Mouse (Mus musculus) embryonic facial prominence, embryonic 10.5 days (tissue): ENCODE results near the gene Fgfr2. TPM values are rescaled to one million over a fixed set of nuclear protein-coding genes. Genes with fewer than 3 reads are reported as not detected.

Experiments
- DNase-seq: peaks from one replicate; pipeline ENCODE4 v3.0.0-alpha.2; 2017; ENCODE audit warnings: low spot score
- H3K27ac ChIP-seq: fragments of 300-500 bp; sonication (generic); replicated peaks from 2 replicates; pipeline ENCODE4 v1.5.1; 2016; ENCODE audit warnings: mild to moderate bottlenecking
- H3K27me3 ChIP-seq: fragments of 300-500 bp; sonication (generic); replicated peaks from 2 replicates; pipeline ENCODE4 v1.6.1; 2016; ENCODE audit warnings: low read depth, mild to moderate bottlenecking; ENCODE audit not compliant: poor library complexity, severe bottlenecking
- H3K36me3 ChIP-seq: fragments of 300-500 bp; sonication (generic); replicated peaks from 2 replicates; pipeline ENCODE4 v1.6.1; 2016; ENCODE audit warnings: mild to moderate bottlenecking, moderate library complexity
- H3K4me1 ChIP-seq: fragments of 300-500 bp; sonication (generic); 2 replicates; pipeline ENCODE4 v1.6.1; 2016
- H3K4me3 ChIP-seq: fragments of 300-500 bp; sonication (generic); 2 replicates; pipeline ENCODE4 v1.5.1; 2016; ENCODE audit warnings: mild to moderate bottlenecking, moderate library complexity
- H3K9me3 ChIP-seq: fragments of 300-500 bp; sonication (generic); 2 replicates; pipeline ENCODE4 v1.6.1; 2016; ENCODE audit warnings: mild to moderate bottlenecking
- WGBS: fragments of 180-500 bp; shearing (Covaris S2); methylation state at CpG from one replicate; pipeline ENCODE4 v1.1.7; 2016; 5-methylcytosine and 5-hydroxymethylcytosine counted together
- polyA plus RNA-seq: library from polyadenylated mRNA; unstranded; fragments of >200 nt; fragmentation: Nextera tagmentation; extraction: Ambion mirVana; gene quantifications from 2 replicates; pipeline ENCODE4 v1.2.1, GENCODE M21; 2016

Gene Fgfr2
- polyA plus RNA-seq, 1 experiment from 2014 or later, result 74.3 TPM

DNA sequence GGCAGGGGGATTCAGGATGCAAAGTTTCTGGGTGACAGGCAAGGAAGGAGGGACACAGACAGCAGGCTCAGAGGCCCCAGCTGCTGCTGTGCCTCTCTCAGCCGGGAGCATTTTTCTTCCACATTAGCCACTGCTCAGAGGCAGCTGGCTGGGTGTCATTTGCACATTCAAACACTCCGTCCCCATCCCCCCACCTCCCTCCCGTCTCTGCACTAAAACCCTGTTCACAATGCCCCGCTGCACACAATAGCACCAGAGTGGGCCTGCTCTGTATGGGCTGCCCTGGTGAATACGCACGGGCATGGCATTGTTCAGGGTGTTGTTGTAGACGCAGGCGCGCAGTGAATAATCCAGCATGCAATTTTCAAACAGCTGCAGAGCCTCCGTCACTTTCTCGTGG, 875.6 kb downstream of the Fgfr2 start:
- DNase-seq, result peak; percentile 73
- Histone ChIP-seq H3K4me1 (peaks cover 38% of the 10 kb centered on the region), H3K27ac (peak overlapping the region; percentile 78), H3K4me3 (peak overlapping the region; percentile 21; the same call in 1 of the 2 replicates), H3K27me3 (peaks cover 18% of the 10 kb centered on the region; the same call in 1 of the 2 replicates), H3K36me3 (peaks cover 22% of the 10 kb centered on the region), H3K9me3 (no peaks in the 10 kb centered on the region)
- WGBS, result 10% methylated on average over 11 of the region's 11 CpGs

DNA sequence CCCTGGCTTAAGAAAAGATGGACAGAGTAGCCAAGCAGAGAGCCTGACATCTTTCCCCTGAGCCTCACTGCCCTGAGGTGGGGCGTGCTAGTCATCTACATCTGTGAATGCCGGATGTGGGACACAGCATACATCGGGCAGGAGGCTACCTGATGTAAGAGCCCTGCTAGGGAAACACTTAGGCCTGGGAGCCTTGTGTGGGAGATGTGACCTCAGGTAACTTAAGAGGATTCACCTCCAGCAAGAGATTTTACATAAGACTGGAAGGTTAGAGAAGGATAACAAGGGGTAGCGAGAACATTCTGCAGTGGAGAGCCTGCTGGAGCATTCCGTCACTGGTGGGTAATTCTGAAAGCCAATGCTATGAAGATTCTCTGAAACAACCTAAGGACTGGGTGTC, 876.1 kb downstream of the Fgfr2 start:
- H3K9me3 ChIP-seq, result no peaks in the 10 kb centered on the region
- no peak for DNase-seq
- H3K4me1 ChIP-seq, result peaks cover 38% of the 10 kb centered on the region
- peaks cover 18% of the 10 kb centered on the region; the same call in 1 of the 2 replicates for H3K27me3 ChIP-seq
- 50% methylated on average over 5 of the region's 5 CpGs for WGBS
- peak overlapping the region; percentile 78 for H3K27ac ChIP-seq
- peaks cover 25% of the 10 kb centered on the region for H3K36me3 ChIP-seq
- H3K4me3 ChIP-seq, result peak overlapping the region; percentile 21; the same call in 1 of the 2 replicates

DNA sequence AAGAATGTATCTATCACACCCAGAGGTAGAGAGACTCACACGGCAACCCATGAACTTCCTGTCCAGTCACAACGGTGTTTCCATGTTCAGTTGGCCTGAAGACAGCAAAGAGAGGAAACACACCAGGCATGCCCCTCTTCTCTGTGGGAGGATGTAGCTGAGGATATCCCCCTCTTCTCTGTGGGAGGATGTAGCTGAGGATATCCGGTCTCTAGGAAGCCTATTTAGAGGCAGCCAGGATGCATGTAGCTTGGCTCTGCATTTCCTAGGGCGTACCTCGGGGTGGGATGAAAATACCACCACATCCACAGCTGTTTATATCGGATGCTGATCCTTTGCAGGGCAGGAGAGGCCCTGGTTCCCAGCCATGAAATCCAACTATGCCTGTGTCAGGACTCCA, 877.4 kb downstream of the Fgfr2 start:
- Histone ChIP-seq H3K4me1 (peaks cover 38% of the 10 kb centered on the region), H3K36me3 (peaks cover 38% of the 10 kb centered on the region), H3K27ac (peak overlapping the region; percentile 78), H3K27me3 (peaks cover 18% of the 10 kb centered on the region; the same call in 1 of the 2 replicates), H3K4me3 (no peak overlapping the region), H3K9me3 (no peaks in the 10 kb centered on the region)
- 88% methylated on average over 6 of the region's 6 CpGs for WGBS
- DNase-seq, result no peak

DNA sequence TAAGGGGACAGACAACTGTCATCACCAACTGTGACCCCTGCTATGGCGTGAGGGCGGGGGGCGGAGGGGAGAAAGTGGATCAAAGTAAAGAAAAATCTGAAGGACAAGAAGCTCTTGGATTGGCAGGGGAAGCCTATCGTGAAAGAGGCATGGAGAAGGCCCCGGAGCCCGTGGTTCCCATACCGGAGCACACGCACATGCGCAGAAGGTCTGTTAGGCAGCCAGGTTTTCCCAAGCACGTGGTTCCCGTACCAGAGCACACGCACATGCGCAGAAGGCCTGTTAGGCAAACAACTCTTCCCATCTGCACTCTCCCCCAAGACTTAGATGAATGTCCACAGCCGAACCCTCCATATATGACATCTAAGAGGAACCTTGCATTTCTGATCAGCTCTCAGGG, 878.5 kb downstream of the Fgfr2 start:
- Histone ChIP-seq H3K27ac (no peak overlapping the region), H3K27me3 (peaks cover 18% of the 10 kb centered on the region; the same call in 1 of the 2 replicates), H3K4me1 (peaks cover 34% of the 10 kb centered on the region), H3K36me3 (peaks cover 41% of the 10 kb centered on the region), H3K4me3 (no peak overlapping the region), H3K9me3 (no peaks in the 10 kb centered on the region)
- no peak for DNase-seq
- 93% methylated on average over 14 of the region's 14 CpGs for WGBS

DNA sequence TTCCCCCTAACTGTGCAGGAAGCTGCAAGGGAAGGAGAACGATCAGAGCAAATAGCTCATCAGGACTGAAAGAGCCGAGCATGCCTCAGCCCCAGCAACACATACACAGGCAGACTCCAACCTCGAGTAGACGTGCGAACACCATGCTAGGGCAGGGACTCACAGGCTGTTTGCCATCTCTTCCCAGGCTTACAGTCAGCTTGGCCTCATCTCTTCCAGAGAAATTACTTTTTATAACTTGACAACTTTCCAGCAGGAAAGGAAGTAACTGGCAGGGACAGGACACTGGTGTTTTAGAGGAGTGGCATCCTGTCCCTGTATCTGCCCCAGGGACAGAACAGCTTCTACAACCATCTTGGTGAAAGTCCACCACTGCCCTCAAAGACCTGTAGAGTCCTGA, 879.9 kb downstream of the Fgfr2 start:
- H3K27me3 ChIP-seq, result peaks cover 15% of the 10 kb centered on the region; the same call in 1 of the 2 replicates
- H3K9me3 ChIP-seq, result no peaks in the 10 kb centered on the region
- WGBS, result 88% methylated on average over 5 of the region's 5 CpGs
- peaks cover 24% of the 10 kb centered on the region for H3K4me1 ChIP-seq
- H3K4me3 ChIP-seq, result no peak overlapping the region
- no peak for DNase-seq
- peaks cover 44% of the 10 kb centered on the region for H3K36me3 ChIP-seq
- H3K27ac ChIP-seq, result no peak overlapping the region

DNA sequence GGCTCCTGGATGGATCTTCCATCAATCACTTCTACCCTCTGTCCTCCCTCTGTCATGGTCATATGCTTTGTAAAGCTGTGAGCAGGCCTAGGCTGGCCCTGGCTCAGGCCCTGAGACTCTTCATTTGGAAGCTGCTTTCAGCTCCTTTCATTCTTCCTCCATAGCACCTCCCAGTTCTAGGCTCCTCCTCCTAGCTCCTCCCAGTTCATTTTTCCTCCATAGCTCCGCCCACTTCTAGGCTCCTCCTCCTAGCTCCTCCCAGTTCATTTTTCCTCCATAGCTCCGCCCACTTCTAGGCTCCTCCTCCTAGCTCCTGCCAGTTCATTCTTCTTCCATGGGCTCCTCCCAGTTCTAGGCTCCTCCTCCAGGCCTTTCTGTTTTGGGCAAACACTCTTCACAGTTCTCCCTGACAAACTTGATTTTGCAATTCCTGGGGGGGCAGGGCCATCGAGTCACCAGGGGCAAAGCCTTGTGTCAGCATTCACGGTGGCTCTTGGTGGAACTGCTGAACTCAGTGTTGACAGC, 880.5 kb downstream of the Fgfr2 start:
- 52% methylated on average over 4 of the region's 4 CpGs for WGBS
- no peak for DNase-seq
- peaks cover 19% of the 10 kb centered on the region for H3K4me1 ChIP-seq
- H3K4me3 ChIP-seq, result no peak overlapping the region
- H3K9me3 ChIP-seq, result no peaks in the 10 kb centered on the region
- no peak overlapping the region for H3K27ac ChIP-seq
- peaks cover 49% of the 10 kb centered on the region for H3K36me3 ChIP-seq
- H3K27me3 ChIP-seq, result peaks cover 15% of the 10 kb centered on the region; the same call in 1 of the 2 replicates

DNA sequence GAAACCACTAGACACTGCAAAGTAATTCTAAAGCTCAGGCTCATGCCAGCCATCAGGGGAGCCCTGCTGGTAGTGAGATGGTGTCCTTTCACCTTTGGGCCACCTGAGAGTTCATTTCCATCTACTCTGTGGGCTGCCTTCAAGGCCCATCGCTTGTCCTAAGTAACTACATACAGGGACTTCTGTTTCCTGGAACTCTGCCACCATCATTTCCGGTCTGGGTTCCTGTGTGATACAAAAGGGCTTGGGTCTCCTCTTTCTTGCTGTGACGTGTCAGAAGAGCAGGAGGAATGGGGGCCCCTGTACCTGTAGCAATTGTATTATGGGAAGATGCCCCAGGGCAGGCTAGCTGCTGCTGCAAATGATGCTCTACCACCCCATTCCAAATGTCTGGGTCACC, 884.2 kb downstream of the Fgfr2 start:
- no peak for DNase-seq
- peaks cover 56% of the 10 kb centered on the region for H3K36me3 ChIP-seq
- no peak overlapping the region for H3K4me3 ChIP-seq
- 83% methylated on average over 3 of the region's 3 CpGs for WGBS
- H3K4me1 ChIP-seq, result peaks cover 7% of the 10 kb centered on the region
- 0 out of 2 replicates have a peak, but pooled peaks cover 4% of the 10 kb centered on the region for H3K27me3 ChIP-seq
- no peak overlapping the region for H3K27ac ChIP-seq
- no peaks in the 10 kb centered on the region for H3K9me3 ChIP-seq

DNA sequence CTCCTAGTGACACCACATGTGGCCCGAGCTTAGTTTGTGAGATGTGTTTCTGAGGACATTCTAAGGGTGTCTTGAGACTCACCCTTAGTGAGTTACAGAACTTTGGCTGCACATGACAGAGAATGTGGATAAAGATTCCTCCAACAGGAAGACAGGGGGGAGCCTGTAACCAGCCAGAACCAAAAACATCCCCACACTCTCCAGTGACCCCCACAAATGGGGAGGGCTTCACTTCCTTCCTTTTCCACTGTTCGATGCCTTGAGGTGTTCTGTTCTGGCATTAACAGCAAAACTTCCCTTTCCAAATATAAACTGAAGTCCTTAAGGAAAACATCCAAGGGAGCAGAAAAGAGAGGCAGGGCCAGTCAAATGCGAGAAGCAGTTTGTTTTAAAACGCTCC, 886.0 kb downstream of the Fgfr2 start:
- H3K27ac ChIP-seq, result no peak overlapping the region
- H3K4me3 ChIP-seq, result no peak overlapping the region
- no peak for DNase-seq
- no peaks in the 10 kb centered on the region for H3K9me3 ChIP-seq
- whole genome bisulfite sequencing, result 81% methylated on average over 4 of the region's 4 CpGs
- peaks cover 23% of the 10 kb centered on the region for H3K4me1 ChIP-seq
- H3K36me3 ChIP-seq, result peaks cover 45% of the 10 kb centered on the region
- 0 out of 2 replicates have a peak, but pooled peaks cover 4% of the 10 kb centered on the region for H3K27me3 ChIP-seq

DNA sequence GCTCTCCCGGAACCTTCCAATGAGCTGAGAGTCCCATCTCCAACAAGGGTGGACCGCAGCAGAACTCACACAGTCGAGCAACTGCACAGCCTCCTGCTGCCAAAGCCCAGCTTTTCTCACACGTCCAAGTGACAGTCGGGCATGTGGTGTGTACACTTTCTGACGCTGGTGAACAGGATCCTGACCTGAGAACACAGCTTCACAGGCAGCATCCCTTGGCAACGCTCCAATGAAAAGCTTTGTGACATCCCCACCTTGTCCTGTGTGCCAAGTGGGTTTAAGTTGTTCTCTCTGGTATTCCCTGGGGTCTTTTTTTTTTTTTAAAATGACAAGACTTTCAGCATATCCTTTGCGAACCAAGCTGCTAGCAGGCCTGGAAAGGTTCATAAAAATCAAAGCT, 886.4 kb downstream of the Fgfr2 start:
- 84% methylated on average over 8 of the region's 8 CpGs for WGBS
- peaks cover 41% of the 10 kb centered on the region for H3K36me3 ChIP-seq

DNA sequence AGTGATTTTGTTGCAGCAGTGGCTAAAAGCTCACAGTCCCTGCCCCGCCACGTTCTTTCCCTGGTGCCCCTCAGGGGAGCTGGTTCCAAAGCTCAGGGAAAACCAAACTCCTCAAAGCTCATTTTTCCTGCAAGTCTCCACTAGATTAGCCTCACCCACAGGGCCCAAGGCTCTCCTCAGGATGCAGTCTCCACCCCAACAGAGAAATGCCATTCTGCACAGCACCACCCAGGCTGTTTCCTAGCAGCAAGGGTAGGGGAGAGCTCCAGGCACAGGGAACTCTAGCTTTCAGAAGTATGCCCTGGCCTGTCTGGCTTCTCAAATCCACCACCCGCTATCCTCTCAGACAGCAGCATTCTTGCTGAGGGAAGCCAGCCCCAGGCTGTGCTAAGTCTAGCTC, 888.9 kb downstream of the Fgfr2 start:
- H3K27me3 ChIP-seq, result 0 out of 2 replicates have a peak, but pooled peaks cover 4% of the 10 kb centered on the region
- peak overlapping the region; percentile 30 for H3K27ac ChIP-seq
- no peaks in the 10 kb centered on the region for H3K9me3 ChIP-seq
- no peak overlapping the region for H3K4me3 ChIP-seq
- DNase-seq, result no peak
- H3K4me1 ChIP-seq, result peaks cover 23% of the 10 kb centered on the region
- 53% methylated on average over 3 of the region's 3 CpGs for WGBS
- H3K36me3 ChIP-seq, result peaks cover 27% of the 10 kb centered on the region

More for the DNA sequence above, 886.4 kb downstream of the Fgfr2 start:
- H3K27ac ChIP-seq, result no peak overlapping the region; the same call in 1 of the 2 replicates
- no peak overlapping the region for H3K4me3 ChIP-seq
- H3K27me3 ChIP-seq, result 0 out of 2 replicates have a peak, but pooled peaks cover 4% of the 10 kb centered on the region
- DNase-seq, result no peak
- H3K9me3 ChIP-seq, result no peaks in the 10 kb centered on the region
- peaks cover 23% of the 10 kb centered on the region for H3K4me1 ChIP-seq

DNA sequence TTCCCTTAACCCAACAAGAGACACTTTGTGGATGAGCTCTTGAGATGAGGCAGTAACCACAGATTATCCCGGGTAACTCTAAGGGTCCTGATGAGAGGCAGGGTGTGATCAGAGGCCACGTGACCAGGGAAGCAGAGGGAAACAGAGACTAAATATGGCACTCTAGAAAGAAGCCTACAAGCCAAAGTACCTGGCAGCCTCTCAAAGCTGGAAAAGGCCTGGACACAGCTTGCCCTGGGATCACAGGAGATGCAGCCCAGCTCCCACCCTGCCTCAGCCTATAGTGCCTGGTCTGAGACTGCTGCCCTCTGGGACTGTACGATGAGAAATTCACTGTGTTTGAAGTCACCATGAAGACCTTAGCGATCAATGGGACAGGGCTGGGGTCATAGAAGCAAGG, 889.4 kb downstream of the Fgfr2 start:
- DNase-seq, result no peak
- H3K27me3 ChIP-seq, result 0 out of 2 replicates have a peak, but pooled peaks cover 4% of the 10 kb centered on the region
- no peaks in the 10 kb centered on the region for H3K9me3 ChIP-seq
- no peak overlapping the region for H3K4me3 ChIP-seq
- 80% methylated on average over 4 of the region's 4 CpGs for WGBS
- H3K27ac ChIP-seq, result peak overlapping the region; percentile 30; the same call in 1 of the 2 replicates
- peaks cover 23% of the 10 kb centered on the region for H3K4me1 ChIP-seq
- H3K36me3 ChIP-seq, result peaks cover 27% of the 10 kb centered on the region

DNA sequence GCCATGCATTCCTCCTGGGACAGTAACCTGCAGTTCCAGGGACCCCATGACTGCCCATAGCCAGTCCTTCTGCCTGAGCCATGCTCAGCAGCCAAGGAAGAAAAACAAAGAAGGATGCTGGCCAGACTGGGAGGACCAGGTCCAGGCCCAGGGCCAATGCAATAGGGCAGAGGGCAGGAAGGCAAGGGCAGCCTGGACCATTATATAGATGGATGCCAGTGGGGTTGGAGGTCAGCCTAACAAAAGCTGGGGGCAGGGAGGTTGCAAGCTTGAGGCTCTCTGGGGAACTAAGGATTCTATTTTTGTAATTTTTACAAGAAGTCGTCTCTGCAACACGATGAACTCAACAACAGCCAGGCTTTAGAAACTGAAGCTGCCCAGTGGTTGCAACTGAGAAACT, 890.2 kb downstream of the Fgfr2 start:
- no peak overlapping the region; the same call in 1 of the 2 replicates for H3K27ac ChIP-seq
- peaks cover 23% of the 10 kb centered on the region for H3K4me1 ChIP-seq
- 37% methylated on average over 2 of the region's 2 CpGs for WGBS
- no peak for DNase-seq
- no peak overlapping the region for H3K4me3 ChIP-seq
- peaks cover 22% of the 10 kb centered on the region for H3K36me3 ChIP-seq
- 0 out of 2 replicates have a peak, but pooled peaks cover 4% of the 10 kb centered on the region for H3K27me3 ChIP-seq
- H3K9me3 ChIP-seq, result no peaks in the 10 kb centered on the region

DNA sequence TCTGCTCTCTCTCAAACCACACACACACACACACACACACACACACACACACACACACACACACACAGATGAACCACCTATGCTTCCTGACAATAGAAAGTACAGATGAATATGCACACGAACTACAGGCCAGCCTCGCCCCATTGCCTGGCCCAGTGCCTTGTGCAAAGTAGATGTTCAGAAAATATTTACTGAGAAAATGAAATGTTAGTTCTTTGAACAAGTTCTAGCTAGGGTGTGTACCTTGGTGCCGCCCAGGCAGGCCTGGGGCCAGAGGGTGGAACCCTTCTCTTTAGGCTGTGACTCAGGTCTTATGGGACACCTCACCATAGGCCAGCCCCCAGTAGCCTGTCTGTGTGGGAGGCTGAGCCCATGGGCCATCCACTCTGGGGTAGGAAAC, 891.7 kb downstream of the Fgfr2 start:
- WGBS, result 88% methylated on average over 3 of the region's 3 CpGs
- no peak for DNase-seq
- no peak overlapping the region for H3K27ac ChIP-seq
- H3K36me3 ChIP-seq, result peaks cover 8% of the 10 kb centered on the region; the same call in 1 of the 2 replicates
- peaks cover 1% of the 10 kb centered on the region; the same call in 1 of the 2 replicates for H3K27me3 ChIP-seq
- H3K4me1 ChIP-seq, result peaks cover 26% of the 10 kb centered on the region
- H3K9me3 ChIP-seq, result no peaks in the 10 kb centered on the region
- H3K4me3 ChIP-seq, result no peak overlapping the region
